Mouse (Mus musculus) intestine, embryonic 15.5 days (tissue): Measurements from ENCODE around the gene Vmn2r83. TPM values are rescaled to one million over a fixed set of nuclear protein-coding genes. Genes with fewer than 3 reads are reported as not detected.

Experiments used
- ATAC-seq: fragments of 200-750 bp; cut with Nextera tagmentation; 2 replicates; pipeline ENCODE4 v1.8.0; 2017; ENCODE audit warnings: moderate TSS enrichment, moderate library complexity
- H3K27ac ChIP-seq: fragments of 300-500 bp; sonication (generic); 2 replicates; pipeline ENCODE4 v1.5.1; 2015; ENCODE audit warnings: mild to moderate bottlenecking, inconsistent platforms
- H3K27me3 ChIP-seq: fragments of 300-500 bp; sonication (generic); replicated peaks from 2 replicates; pipeline ENCODE4 v1.6.1; 2015; ENCODE audit warnings: inconsistent platforms
- H3K36me3 ChIP-seq: fragments of 300-500 bp; sonication (generic); 2 replicates; pipeline ENCODE4 v1.6.1; 2015; ENCODE audit warnings: inconsistent platforms
- H3K4me1 ChIP-seq: fragments of 300-500 bp; sonication (generic); replicated peaks from 2 replicates; pipeline ENCODE4 v1.6.1; 2015; ENCODE audit warnings: inconsistent platforms
- H3K4me2 ChIP-seq: fragments of 300-500 bp; sonication (generic); replicated peaks from 2 replicates; pipeline ENCODE4 v1.6.1; 2015; ENCODE audit warnings: mild to moderate bottlenecking, inconsistent platforms
- H3K4me3 ChIP-seq: fragments of 300-500 bp; sonication (generic); replicated peaks from 2 replicates; pipeline ENCODE4 v1.5.1; 2015; ENCODE audit warnings: inconsistent platforms
- H3K9ac ChIP-seq: fragments of 300-500 bp; sonication (generic); 2 replicates; pipeline ENCODE4 v1.6.1; 2015; ENCODE audit warnings: inconsistent platforms
- H3K9me3 ChIP-seq: fragments of 300-500 bp; sonication (generic); 2 replicates; pipeline ENCODE4 v1.6.1; 2016; ENCODE audit warnings: inconsistent platforms
- WGBS: fragments of 180-500 bp; shearing (Covaris S2); methylation state at CpG from one replicate; pipeline ENCODE4 v1.1.7; 2015; 5-methylcytosine and 5-hydroxymethylcytosine counted together
- polyA plus RNA-seq: library from polyadenylated mRNA; unstranded; fragments of >200 nt; fragmentation: Nextera tagmentation; extraction: Ambion mirVana; gene quantifications from 2 replicates; pipeline ENCODE4 v1.2.1, GENCODE M21; 2015

Gene Vmn2r83
- polyA plus RNA-seq, 1 experiment from 2014 or later: not detected

DNA sequence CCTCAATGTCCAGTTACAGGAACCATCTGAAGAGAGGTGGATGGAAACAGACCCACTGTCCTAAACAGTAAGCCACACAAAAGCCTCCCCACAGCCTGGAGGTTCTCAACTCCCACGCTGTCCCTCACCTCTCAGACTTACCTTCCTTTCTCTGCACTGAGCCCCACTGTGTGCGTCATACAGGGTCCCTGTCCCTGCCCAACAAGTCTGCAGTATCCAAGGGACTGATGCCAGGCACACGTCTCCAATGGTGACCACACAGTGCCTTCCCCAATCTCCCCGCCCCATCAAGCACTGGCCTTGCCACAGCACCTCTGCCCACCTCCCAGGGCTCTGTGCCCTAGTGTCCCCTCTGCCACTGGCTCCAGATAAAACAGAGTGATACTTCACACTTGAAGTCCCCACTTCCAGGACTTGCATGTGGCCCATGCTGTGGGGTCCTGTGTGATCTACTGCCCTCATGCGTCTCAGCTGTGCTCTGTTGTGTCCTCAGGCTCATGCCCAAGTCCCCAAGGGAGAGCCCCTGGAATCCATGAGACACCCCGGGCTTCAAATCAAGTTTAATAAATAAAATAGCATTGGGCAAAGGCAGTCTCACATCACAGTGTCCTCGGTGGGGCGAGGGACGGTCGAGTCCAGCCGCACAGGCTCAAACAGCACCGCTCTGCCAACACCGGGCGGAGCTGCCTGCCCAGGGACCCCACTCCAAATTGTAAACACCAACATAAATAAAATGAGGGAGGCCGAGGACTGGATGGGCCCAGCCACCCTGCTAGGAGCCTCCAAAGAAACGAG, 71.4 kb downstream of the Vmn2r83 start:
- H3K4me3 ChIP-seq: no peak overlapping the region
- H3K9me3 ChIP-seq: no peaks in the 10 kb centered on the region
- 0 out of 2 replicates have a peak, but pooled peaks cover 2% of the 10 kb centered on the region for H3K4me1 ChIP-seq
- H3K9ac ChIP-seq: no peak overlapping the region
- peaks cover 41% of the 10 kb centered on the region for H3K36me3 ChIP-seq
- ATAC-seq: no peak
- H3K4me2 ChIP-seq: no peak overlapping the region
- no peaks in the 10 kb centered on the region for H3K27me3 ChIP-seq
- 89% methylated on average over 16 of the region's 16 CpGs for WGBS
- no peak overlapping the region for H3K27ac ChIP-seq

DNA sequence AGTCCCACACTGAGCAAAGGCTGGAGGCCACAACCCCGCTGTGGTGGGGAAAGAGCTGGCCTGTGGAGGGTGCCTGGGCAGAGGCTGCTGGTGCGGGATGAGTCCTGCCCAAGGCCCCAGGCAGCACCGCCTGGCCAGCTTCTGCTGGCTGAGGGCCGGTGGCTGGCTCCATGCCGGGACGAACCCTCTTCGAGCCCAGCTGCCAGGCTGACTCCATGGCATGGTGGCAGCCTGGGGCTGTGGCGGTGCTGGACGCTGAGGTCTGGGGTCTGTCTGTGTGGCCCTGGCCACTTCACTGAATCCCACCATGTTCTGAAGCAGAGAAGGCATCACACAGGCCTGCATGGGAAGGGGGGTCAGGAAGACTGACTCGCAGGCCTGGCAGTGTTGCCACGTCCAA, 72.2 kb downstream of the Vmn2r83 start:
- Histone ChIP-seq H3K27me3 (no peaks in the 10 kb centered on the region), H3K9ac (no peak overlapping the region), H3K9me3 (no peaks in the 10 kb centered on the region), H3K4me3 (no peak overlapping the region), H3K4me2 (no peak overlapping the region), H3K27ac (no peak overlapping the region), H3K36me3 (peaks cover 48% of the 10 kb centered on the region), H3K4me1 (0 out of 2 replicates have a peak, but pooled peaks cover 2% of the 10 kb centered on the region)
- WGBS: 97% methylated on average over 11 of the region's 11 CpGs
- ATAC-seq: no peak

DNA sequence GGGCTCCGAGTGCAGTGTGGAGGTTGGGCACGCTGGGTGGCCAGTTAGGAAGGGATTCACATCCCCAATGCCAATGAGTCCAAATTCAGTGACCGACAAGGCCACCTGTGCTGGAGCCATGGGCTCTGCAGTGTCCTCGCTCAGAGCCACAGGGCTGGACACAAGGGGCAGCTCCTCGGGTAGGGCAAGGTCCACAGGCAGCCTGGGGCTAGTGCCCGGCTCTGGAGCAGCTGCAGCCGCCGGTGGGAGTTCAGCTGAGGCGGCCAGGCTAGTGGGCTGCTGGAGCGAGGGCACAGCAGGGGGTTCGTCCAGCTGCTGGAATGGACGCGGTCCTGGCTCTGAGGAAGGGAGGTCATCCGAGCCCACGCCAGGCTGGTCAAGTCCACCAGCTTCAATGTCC, 73.0 kb downstream of the Vmn2r83 start:
- H3K27me3 ChIP-seq: no peaks in the 10 kb centered on the region
- H3K27ac ChIP-seq: no peak overlapping the region
- no peaks in the 10 kb centered on the region for H3K9me3 ChIP-seq
- no peak overlapping the region for H3K9ac ChIP-seq
- H3K4me2 ChIP-seq: no peak overlapping the region
- no peak overlapping the region for H3K4me3 ChIP-seq
- WGBS: 89% methylated on average over 15 of the region's 15 CpGs
- H3K36me3 ChIP-seq: peaks cover 55% of the 10 kb centered on the region
- no peak for ATAC-seq
- H3K4me1 ChIP-seq: 0 out of 2 replicates have a peak, but pooled peaks cover 2% of the 10 kb centered on the region

DNA sequence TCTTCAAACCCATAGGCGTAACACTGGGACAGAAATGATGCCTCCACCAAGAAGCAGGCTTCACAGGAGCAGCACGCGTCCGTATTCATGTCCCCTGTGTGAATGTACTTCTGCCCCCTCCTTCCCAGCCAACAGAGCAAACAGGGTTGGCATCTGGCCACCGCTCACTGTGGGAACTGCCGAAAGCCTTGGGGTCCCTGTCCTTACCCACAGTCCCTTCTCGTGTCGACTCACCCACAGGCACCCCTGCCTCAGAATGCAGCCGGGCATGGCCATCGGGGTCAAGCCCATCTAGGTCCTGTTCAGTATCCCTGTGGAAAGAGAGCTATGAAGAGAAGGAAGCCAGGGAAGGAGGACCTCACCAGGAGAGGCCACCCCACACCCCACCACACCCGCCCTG, 73.6 kb downstream of the Vmn2r83 start:
- peaks cover 62% of the 10 kb centered on the region for H3K36me3 ChIP-seq
- H3K9ac ChIP-seq: no peak overlapping the region

More for the DNA sequence above, 73.6 kb downstream of the Vmn2r83 start:
- H3K4me2 ChIP-seq: no peak overlapping the region
- H3K27me3 ChIP-seq: no peaks in the 10 kb centered on the region
- H3K4me1 ChIP-seq: 0 out of 2 replicates have a peak, but pooled peaks cover 2% of the 10 kb centered on the region
- no peak overlapping the region for H3K4me3 ChIP-seq
- ATAC-seq: no peak
- WGBS: 98% methylated on average over 11 of the region's 11 CpGs
- no peaks in the 10 kb centered on the region for H3K9me3 ChIP-seq
- H3K27ac ChIP-seq: no peak overlapping the region

Other genes starting within 250 kb of the Vmn2r83 start
- gene Vmn2r81, start 221.0 kb upstream of the Vmn2r83 start, polyA plus RNA-seq: not detected in 2 replicates
- gene Vmn2r82, start 112.2 kb upstream of the Vmn2r83 start, polyA plus RNA-seq: not detected in 2 replicates
- gene Plpp2, start 65.1 kb downstream of the Vmn2r83 start, polyA plus RNA-seq: 106 and 121 TPM in 2 replicates
- gene Mier2, start 86.5 kb downstream of the Vmn2r83 start, polyA plus RNA-seq: 40.5 and 44.3 TPM in 2 replicates
- not detected in 2 replicates for gene Theg, start 118.6 kb downstream of the Vmn2r83 start, polyA plus RNA-seq
- gene C2cd4c, start 145.3 kb downstream of the Vmn2r83 start, polyA plus RNA-seq: 0.05 and 0.06 TPM in 2 replicates
- 7.6 and 8.2 TPM in 2 replicates for gene Shc2, start 169.2 kb downstream of the Vmn2r83 start, polyA plus RNA-seq
- not detected in 2 replicates for gene Odf3l2, start 177.0 kb downstream of the Vmn2r83 start, polyA plus RNA-seq
- gene Madcam1, start 195.8 kb downstream of the Vmn2r83 start, polyA plus RNA-seq: 23.6 and 28.6 TPM in 2 replicates
- gene Tpgs1, start 200.6 kb downstream of the Vmn2r83 start, polyA plus RNA-seq: 62.8 and 63.0 TPM in 2 replicates
- gene Cdc34, start 213.5 kb downstream of the Vmn2r83 start, polyA plus RNA-seq: 137 and 144 TPM in 2 replicates
- gene Gzmm, start 220.3 kb downstream of the Vmn2r83 start, polyA plus RNA-seq: 0.52 and 0.76 TPM in 2 replicates
- gene Bsg, start 235.8 kb downstream of the Vmn2r83 start, polyA plus RNA-seq: 1,119 and 1,131 TPM in 2 replicates
- 0.18 and 0.23 TPM in 2 replicates for gene Hcn2, start 247.9 kb downstream of the Vmn2r83 start, polyA plus RNA-seq